Mouse (Mus musculus) CH12.LX (cell line): ENCODE data around the gene Gm49368. TPM values are rescaled to one million over a fixed set of nuclear protein-coding genes. Genes with fewer than 3 reads are reported as not detected.

Experiments used
- DNase-seq: peaks from one replicate; pipeline ENCODE4 v3.0.0-alpha.2; 2013; ENCODE audit errors: extremely low read depth
- H3K27ac ChIP-seq: 2 replicates; pipeline ENCODE4 v1.5.1; 2012; ENCODE audit warnings: low read depth, mild to moderate bottlenecking, control low read depth, moderate library complexity; ENCODE audit not compliant: insufficient read depth
- H3K27me3 ChIP-seq: replicated peaks from 2 replicates; pipeline ENCODE3; 2012; ENCODE audit warnings: inconsistent platforms
- H3K36me3 ChIP-seq, 2 experiments: replicated peaks in 1 of 2; 2 replicates each; pipeline versions ENCODE3 to v1.6.1; 2012; ENCODE audit warnings: inconsistent platforms in 1 of 2, low read length in 1 of 2, mild to moderate bottlenecking in 1 of 2, mixed read lengths in 1 of 2, moderate library complexity in 1 of 2; ENCODE audit not compliant: control insufficient read depth in 1 of 2, insufficient read depth in 1 of 2
- H3K4me1 ChIP-seq, 2 experiments: 2 replicates each; pipeline ENCODE4 v1.6.1; 2012; ENCODE audit warnings: inconsistent platforms in 1 of 2, moderate library complexity in 1 of 2; ENCODE audit not compliant: insufficient read depth in 2 of 2, control insufficient read depth in 1 of 2
- H3K4me2 ChIP-seq: 2 replicates; pipeline ENCODE4 v1.6.1; 2012; ENCODE audit warnings: low read depth, mild to moderate bottlenecking, control low read depth; ENCODE audit not compliant: poor library complexity, insufficient read depth, severe bottlenecking
- H3K4me3 ChIP-seq, 3 experiments: fragments of 150-350 bp in 1 of 3; sonication (generic) in 1 of 3; replicated peaks in 1 of 3; 2 replicates each; pipeline versions ENCODE3 to v1.5.1; 2011 to 2012; ENCODE audit warnings: low read depth in 2 of 3, low read length in 2 of 3, mild to moderate bottlenecking in 2 of 3, moderate library complexity in 2 of 3, control low read depth in 1 of 3, improper control_type of control experiment in 1 of 3, inconsistent platforms in 1 of 3, mixed read lengths in 1 of 3; ENCODE audit not compliant: poor library complexity in 1 of 3
- H3K79me2 ChIP-seq: replicated peaks from 2 replicates; pipeline ENCODE4 v1.6.1; 2012; ENCODE audit warnings: mild to moderate bottlenecking, moderate library complexity; ENCODE audit not compliant: control insufficient read depth, poor library complexity, insufficient read depth, severe bottlenecking; ENCODE audit errors: extremely low read depth
- H3K9ac ChIP-seq: 2 replicates; pipeline ENCODE4 v1.6.1; 2012; ENCODE audit warnings: low read depth, mild to moderate bottlenecking, control low read depth, moderate library complexity; ENCODE audit not compliant: insufficient read depth
- H3K9me3 ChIP-seq: replicated peaks from 2 replicates; pipeline ENCODE3; 2012; ENCODE audit warnings: low read length, inconsistent platforms, mixed read lengths
- BHLHE40 ChIP-seq: IDR thresholded peaks from 2 replicates; pipeline ENCODE4 v1.6.1; 2011; ENCODE audit warnings: mild to moderate bottlenecking, low read depth, low read length, improper control_type of control experiment
- CTCF ChIP-seq, 2 experiments: IDR thresholded peaks in 1 of 2; conservative IDR thresholded peaks in 1 of 2; 2 replicates each; pipeline ENCODE4 v1.5.1; 2011 to 2012; ENCODE audit warnings: low read depth in 2 of 2, low read length in 2 of 2, improper control_type of control experiment in 1 of 2, inconsistent platforms in 1 of 2, mild to moderate bottlenecking in 1 of 2, moderate library complexity in 1 of 2
- E2F4 ChIP-seq: IDR thresholded peaks from 2 replicates; pipeline ENCODE4 v1.6.1; 2011; ENCODE audit warnings: low read depth, low read length, improper control_type of control experiment; ENCODE audit not compliant: insufficient replicate concordance
- ELF1 ChIP-seq: IDR thresholded peaks from 2 replicates; pipeline ENCODE4 v1.6.1; 2014; ENCODE audit warnings: low read depth, mild to moderate bottlenecking, inconsistent platforms, low read length, improper control_type of control experiment
- EP300 ChIP-seq: IDR thresholded peaks from 2 replicates; pipeline ENCODE4 v1.6.1; 2011; ENCODE audit warnings: low read length, improper control_type of control experiment
- ETS1 ChIP-seq: conservative IDR thresholded peaks from 2 replicates; pipeline ENCODE4 v1.6.1; 2012; ENCODE audit warnings: low read depth, mild to moderate bottlenecking, inconsistent platforms, low read length, improper control_type of control experiment, moderate library complexity
- GABPA ChIP-seq: IDR thresholded peaks from 2 replicates; pipeline ENCODE4 v1.6.1; 2012; ENCODE audit warnings: low read depth, low read length, improper control_type of control experiment, inconsistent platforms; ENCODE audit not compliant: insufficient replicate concordance
- HCFC1 ChIP-seq: IDR thresholded peaks from 2 replicates; pipeline ENCODE4 v1.6.1; 2012; ENCODE audit warnings: low read depth, mild to moderate bottlenecking, inconsistent platforms, low read length, improper control_type of control experiment
- IRF4 ChIP-seq: IDR thresholded peaks from 2 replicates; pipeline ENCODE4 v1.6.1; 2014; ENCODE audit warnings: low read depth, mild to moderate bottlenecking, inconsistent platforms, low read length, improper control_type of control experiment
- JUND ChIP-seq: conservative IDR thresholded peaks from 2 replicates; pipeline ENCODE4 v1.6.1; 2011; ENCODE audit warnings: low read depth, low read length, improper control_type of control experiment
- KAT2A ChIP-seq: IDR thresholded peaks from 2 replicates; pipeline ENCODE4 v1.6.1; 2012; ENCODE audit warnings: low read length, improper control_type of control experiment, inconsistent platforms; ENCODE audit not compliant: insufficient replicate concordance
- MAZ ChIP-seq: IDR thresholded peaks from 2 replicates; pipeline ENCODE4 v1.6.1; 2012; ENCODE audit warnings: low read depth, mild to moderate bottlenecking, inconsistent platforms, low read length, improper control_type of control experiment, moderate library complexity
- PAX5 ChIP-seq: IDR thresholded peaks from 2 replicates; pipeline ENCODE4 v1.6.1; 2012; ENCODE audit warnings: low read length, inconsistent platforms, mixed read lengths
- POLR2A ChIP-seq: IDR thresholded peaks from 2 replicates; pipeline ENCODE4 v1.6.1; 2011; ENCODE audit warnings: low read depth, mild to moderate bottlenecking, improper control_type of control experiment, low read length
- RAD21 ChIP-seq: IDR thresholded peaks from 2 replicates; pipeline ENCODE4 v1.6.1; 2011; ENCODE audit warnings: low read depth, mild to moderate bottlenecking, low read length, improper control_type of control experiment, moderate library complexity
- RCOR1 ChIP-seq: conservative IDR thresholded peaks from 2 replicates; pipeline ENCODE4 v1.6.1; 2012; ENCODE audit warnings: low read depth, mild to moderate bottlenecking, inconsistent platforms, low read length, improper control_type of control experiment
- SIN3A ChIP-seq: IDR thresholded peaks from 2 replicates; pipeline ENCODE4 v1.6.1; 2012; ENCODE audit warnings: low read length, improper control_type of control experiment, inconsistent platforms
- SMC3 ChIP-seq: IDR thresholded peaks from 2 replicates; pipeline ENCODE4 v1.6.1; 2011; ENCODE audit warnings: low read depth, low read length, improper control_type of control experiment
- TCF12 ChIP-seq: IDR thresholded peaks from 2 replicates; pipeline ENCODE4 v1.6.1; 2014; ENCODE audit warnings: low read depth, mild to moderate bottlenecking, inconsistent platforms, low read length, improper control_type of control experiment
- UBTF ChIP-seq: IDR thresholded peaks from 2 replicates; pipeline ENCODE4 v1.6.1; 2012; ENCODE audit warnings: low read depth, mild to moderate bottlenecking, inconsistent platforms, low read length, improper control_type of control experiment, moderate library complexity
- USF1 ChIP-seq: IDR thresholded peaks from 2 replicates; pipeline ENCODE4 v1.6.1; 2014; ENCODE audit warnings: low read depth, mild to moderate bottlenecking, inconsistent platforms, low read length, improper control_type of control experiment
- ZC3H11A ChIP-seq: IDR thresholded peaks from 2 replicates; pipeline ENCODE4 v1.6.1; 2012; ENCODE audit warnings: low read depth, mild to moderate bottlenecking, inconsistent platforms, low read length, improper control_type of control experiment
- ZMIZ1 ChIP-seq: IDR thresholded peaks from 2 replicates; pipeline ENCODE4 v1.6.1; 2012; ENCODE audit warnings: low read depth, mild to moderate bottlenecking, inconsistent platforms, low read length, improper control_type of control experiment
- dilution Hi-C: fragments of 300-500 bp; cut with MboI; formaldehyde crosslinking; loops from 2 replicates; pipeline ENCODE4 v1.14.3; 2020; ENCODE audit warnings: low sequenced_read_pairs; ENCODE audit not compliant: extremely low pct_unique_long_range_greater_than_20kb, extremely low pct_ligation_motif_present
- in situ Hi-C: fragments of 300-500 bp; cut with MboI; formaldehyde crosslinking; loops from 3 replicates; pipeline ENCODE4 v1.14.3; 2019; ENCODE audit warnings: low sequenced_read_pairs, low pct_ligation_motif_present, low pct_unique_long_range_greater_than_20kb, mixed read lengths
- polyA plus RNA-seq: library from polyadenylated mRNA; unstranded; fragments of >175 nt; gene quantifications from 2 replicates; pipeline ENCODE4 v1.2.1, GENCODE M21; 2012; ENCODE audit warnings: low read depth; ENCODE audit not compliant: insufficient read length
- total RNA-seq, 2 experiments: library from RNA; depleted of rRNA; stranded (reverse); fragments of 300-350 nt in 1 of 2; fragments of >200 nt in 1 of 2; gene quantifications; 2 replicates each; pipeline ENCODE4 v1.2.3; 2012 to 2014

The Gm49368 gene
- total and polyA plus RNA-seq, 3 experiments: not detected

DNA sequence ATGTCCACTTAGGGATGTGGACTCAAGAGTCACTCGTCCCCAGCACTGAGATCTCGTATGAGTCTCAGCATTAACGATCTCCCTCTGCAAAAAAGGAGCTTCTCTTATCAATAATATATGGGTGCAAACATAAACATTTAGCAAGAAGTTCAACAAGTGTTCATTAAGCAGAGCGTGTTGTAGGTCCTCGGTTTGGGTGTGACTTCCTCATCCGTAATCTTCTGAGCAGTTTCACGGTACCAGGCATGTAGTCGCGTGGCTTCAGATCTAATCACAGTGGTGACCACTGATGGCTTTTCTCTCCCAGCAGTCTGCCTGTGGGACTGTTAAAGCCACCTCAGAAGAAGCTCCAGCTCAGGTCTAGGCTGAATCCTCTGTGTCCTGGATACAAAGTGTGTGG, 38.1 kb upstream of the Gm49368 start:
- Histone ChIP-seq H3K27me3 (no peaks in the 10 kb centered on the region), H3K4me3 (no peak overlapping the region), H3K9me3 (no peaks in the 10 kb centered on the region), H3K79me2 (no peaks in the 10 kb centered on the region), H3K27ac (no peak overlapping the region), H3K9ac (no peak overlapping the region), H3K4me1 (no peaks in the 10 kb centered on the region), H3K36me3 (no peaks in the 10 kb centered on the region), H3K4me2 (no peak overlapping the region)
- in situ Hi-C loops: no loop called here
- dilution Hi-C loops: no loop called here
- TF ChIP-seq SIN3A (no peak), PAX5 (no peak), ZMIZ1 (no peak), GABPA (no peak), ELF1 (no peak)
- DNase-seq: no peak

DNA sequence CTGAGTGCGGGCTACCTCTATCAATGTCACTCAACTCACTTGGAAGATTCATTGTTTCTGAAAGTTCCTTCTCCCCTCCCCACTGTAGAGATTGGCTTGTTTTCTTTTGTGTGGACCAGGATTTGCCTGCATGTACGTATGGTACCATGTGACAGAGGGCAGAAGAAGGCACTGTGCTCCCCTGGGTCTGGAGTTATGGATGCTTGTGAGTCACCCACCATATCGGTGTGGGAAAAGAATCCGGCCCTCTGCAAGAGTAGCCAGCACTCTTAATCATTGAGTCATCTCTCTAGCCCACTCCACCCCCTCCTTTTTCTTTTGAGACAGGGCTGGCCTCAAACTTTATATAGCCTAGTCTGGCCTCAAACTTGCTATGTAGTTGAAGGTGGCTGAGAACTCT, 37.6 kb upstream of the Gm49368 start:
- Histone ChIP-seq H3K4me2 (no peak overlapping the region), H3K27ac (no peak overlapping the region), H3K9me3 (no peaks in the 10 kb centered on the region), H3K27me3 (no peaks in the 10 kb centered on the region), H3K79me2 (no peaks in the 10 kb centered on the region), H3K4me3 (no peak overlapping the region), H3K4me1 (no peaks in the 10 kb centered on the region), H3K36me3 (no peaks in the 10 kb centered on the region), H3K9ac (no peak overlapping the region)
- no peak for DNase-seq
- TF ChIP-seq RCOR1: no peak
- TF ChIP-seq E2F4: no peak
- no peak for TF ChIP-seq SMC3
- no peak for TF ChIP-seq POLR2A
- no peak for TF ChIP-seq UBTF
- no peak for TF ChIP-seq EP300
- TF ChIP-seq TCF12: no peak
- TF ChIP-seq JUND: no peak
- TF ChIP-seq USF1: no peak
- TF ChIP-seq HCFC1: no peak
- no peak for TF ChIP-seq ZC3H11A
- no peak for TF ChIP-seq SIN3A
- dilution Hi-C loops: no loop called here
- in situ Hi-C loops: no loop called here

DNA sequence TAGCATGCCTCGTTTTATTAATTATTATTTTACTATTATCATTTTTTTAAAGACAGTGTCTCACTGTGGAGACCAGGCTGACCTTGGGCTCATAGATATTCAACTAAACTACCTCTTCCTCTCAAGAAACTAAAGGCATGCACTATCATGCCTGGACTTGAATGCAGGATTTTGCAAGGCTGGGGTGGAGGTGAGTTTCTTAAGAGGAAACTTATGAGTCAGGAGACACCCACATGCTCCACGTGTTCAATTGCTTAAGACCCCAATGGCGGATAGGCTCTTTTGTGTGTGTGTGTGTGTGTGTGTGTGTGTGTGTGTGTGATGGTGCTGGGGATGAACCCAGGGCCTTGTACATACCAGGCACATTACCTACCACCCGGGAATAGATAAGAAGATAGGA, 37.1 kb upstream of the Gm49368 start:
- Histone ChIP-seq H3K9ac (no peak overlapping the region), H3K4me1 (no peaks in the 10 kb centered on the region), H3K79me2 (no peaks in the 10 kb centered on the region), H3K36me3 (no peaks in the 10 kb centered on the region), H3K27me3 (no peaks in the 10 kb centered on the region), H3K9me3 (no peaks in the 10 kb centered on the region), H3K4me2 (no peak overlapping the region)
- no peak for DNase-seq
- dilution Hi-C loops: no loop called here
- TF ChIP-seq RAD21 (no peak), ETS1 (no peak), GABPA (no peak), CTCF (conservative IDR thresholded peaks at IDR 0.05 in 1 of 2, IDR thresholded peaks at IDR 0.05 in 1 of 2; ENCODE audit: low read depth in 2 of 2, low read length in 2 of 2) (no peak), E2F4 (no peak), KAT2A (no peak), RCOR1 (no peak), JUND (no peak), USF1 (no peak), MAZ (no peak), TCF12 (no peak), IRF4 (no peak), BHLHE40 (no peak), SMC3 (no peak)
- TF ChIP-seq, all 38 proteins: peak for 0
- in situ Hi-C loops: no loop called here
- Histone ChIP-seq H3K4me3 (no peak overlapping the region), H3K27ac (no peak overlapping the region)
